Mouse (Mus musculus): ENCODE data around the gene Mep1a. TPM values are rescaled to one million over a fixed set of nuclear protein-coding genes. Genes with fewer than 3 reads are reported as not detected.
A peak's percentile ranks its signal among the peaks of the same experiment; 100 is the strongest.

The Mep1a gene
- polyA plus RNA-seq, 1 experiment from 2014 or later = not detected

GRCm38 (mm10) chr17:43460245-43461181 lies 42.1 kb downstream of the Mep1a start:
- no peak overlapping the region for H3K4me2 ChIP-seq (replicated peaks; ENCODE audit: low read depth, low read length)
- TF ChIP-seq CTCF (IDR thresholded peaks at IDR 0.05) (peak; percentile 96), EP300 (IDR thresholded peaks at IDR 0.05) (no peak)
- H3K27me3 ChIP-seq (replicated peaks; ENCODE audit: insufficient read depth, low read length) = no peaks in the 10 kb centered on the region
- WGBS = 29% methylated on average over 19 of the region's 19 CpGs
- ATAC-seq = peak; percentile 88
- H3K9me3 ChIP-seq (ENCODE audit: low read length) = no peaks in the 10 kb centered on the region
- no peak overlapping the region for H3K9ac ChIP-seq (replicated peaks; ENCODE audit: low read depth)
- no peaks in the 10 kb centered on the region for H3K4me1 ChIP-seq (ENCODE audit: insufficient read depth, low read depth, low read length)
- H3K4me3 ChIP-seq (ENCODE audit: low read depth, low read length) = no peak overlapping the region
- peak; percentile 91 for DNase-seq (ENCODE audit: low spot score)
- no peaks in the 10 kb centered on the region for H3K36me3 ChIP-seq (ENCODE audit: insufficient read depth, low read length)
- H3K27ac ChIP-seq (ENCODE audit: low read length) = no peak overlapping the region; the same call in 1 of the 2 replicates

- DNase-seq (ENCODE audit: low spot score) (no peak), ATAC-seq (peak; percentile 15; the same call in 1 of the 2 replicates)
- no peak for TF ChIP-seq EP300 (IDR thresholded peaks at IDR 0.05)
- no peak for TF ChIP-seq CTCF (IDR thresholded peaks at IDR 0.05)
- Histone ChIP-seq H3K9ac (replicated peaks; ENCODE audit: low read depth) (no peak overlapping the region), H3K4me3 (ENCODE audit: low read depth, low read length) (no peak overlapping the region), H3K36me3 (ENCODE audit: insufficient read depth, low read length) (peaks cover 3% of the 10 kb centered on the region; the same call in 1 of the 2 replicates), H3K4me2 (replicated peaks; ENCODE audit: low read depth, low read length) (no peak overlapping the region), H3K27ac (ENCODE audit: low read length) (no peak overlapping the region), H3K9me3 (ENCODE audit: low read length) (no peaks in the 10 kb centered on the region), H3K27me3 (replicated peaks; ENCODE audit: insufficient read depth, low read length) (no peaks in the 10 kb centered on the region), H3K4me1 (ENCODE audit: insufficient read depth, low read depth, low read length) (no peaks in the 10 kb centered on the region)
- 56% methylated on average over 12 of the region's 12 CpGs for WGBS
Measured at GRCm38 (mm10) chr17:43459737-43460230, 42.8 kb downstream of the Mep1a start.

- Histone ChIP-seq H3K4me3 (ENCODE audit: low read depth, low read length) (no peak overlapping the region), H3K4me2 (replicated peaks; ENCODE audit: low read depth, low read length) (no peak overlapping the region), H3K27me3 (replicated peaks; ENCODE audit: insufficient read depth, low read length) (no peaks in the 10 kb centered on the region), H3K9ac (replicated peaks; ENCODE audit: low read depth) (no peak overlapping the region), H3K9me3 (ENCODE audit: low read length) (no peaks in the 10 kb centered on the region), H3K27ac (ENCODE audit: low read length) (no peak overlapping the region), H3K36me3 (ENCODE audit: insufficient read depth, low read length) (peaks cover 3% of the 10 kb centered on the region; the same call in 1 of the 2 replicates), H3K4me1 (ENCODE audit: insufficient read depth, low read depth, low read length) (no peaks in the 10 kb centered on the region)
- peak; percentile 82 for TF ChIP-seq CTCF (IDR thresholded peaks at IDR 0.05)
- TF ChIP-seq EP300 (IDR thresholded peaks at IDR 0.05) = no peak
- DNase-seq (ENCODE audit: low spot score) (peak; percentile 93), ATAC-seq (peak; percentile 66)
- 7% methylated on average over 9 of the region's 9 CpGs for WGBS
Measured at GRCm38 (mm10) chr17:43458598-43458997, 44.0 kb downstream of the Mep1a start.

- ATAC-seq (no peak), DNase-seq (ENCODE audit: low spot score) (no peak)
- WGBS = 57% methylated on average over 1 of the region's 1 CpGs
- H3K36me3 ChIP-seq (ENCODE audit: insufficient read depth, low read length) = peaks cover 23% of the 10 kb centered on the region
- no peak overlapping the region for H3K9ac ChIP-seq (replicated peaks; ENCODE audit: low read depth)
- no peak overlapping the region for H3K4me2 ChIP-seq (replicated peaks; ENCODE audit: low read depth, low read length)
- H3K9me3 ChIP-seq (ENCODE audit: low read length) = no peaks in the 10 kb centered on the region
- H3K27ac ChIP-seq (ENCODE audit: low read length) = no peak overlapping the region
- TF ChIP-seq EP300 (IDR thresholded peaks at IDR 0.05) (no peak), CTCF (IDR thresholded peaks at IDR 0.05) (no peak)
- no peaks in the 10 kb centered on the region for H3K27me3 ChIP-seq (replicated peaks; ENCODE audit: insufficient read depth, low read length)
- H3K4me3 ChIP-seq (ENCODE audit: low read depth, low read length) = no peak overlapping the region
- H3K4me1 ChIP-seq (ENCODE audit: insufficient read depth, low read depth, low read length) = no peaks in the 10 kb centered on the region
Measured at GRCm38 (mm10) chr17:43451216-43451615, 51.4 kb downstream of the Mep1a start.

- Histone ChIP-seq H3K36me3 (ENCODE audit: insufficient read depth, low read length) (peaks cover 23% of the 10 kb centered on the region), H3K27me3 (replicated peaks; ENCODE audit: insufficient read depth, low read length) (no peaks in the 10 kb centered on the region), H3K9me3 (ENCODE audit: low read length) (no peaks in the 10 kb centered on the region), H3K4me2 (replicated peaks; ENCODE audit: low read depth, low read length) (no peak overlapping the region), H3K4me1 (ENCODE audit: insufficient read depth, low read depth, low read length) (no peaks in the 10 kb centered on the region), H3K4me3 (ENCODE audit: low read depth, low read length) (no peak overlapping the region), H3K9ac (replicated peaks; ENCODE audit: low read depth) (no peak overlapping the region), H3K27ac (ENCODE audit: low read length) (no peak overlapping the region)
- TF ChIP-seq CTCF (IDR thresholded peaks at IDR 0.05) (no peak), EP300 (IDR thresholded peaks at IDR 0.05) (no peak)
- DNase-seq (ENCODE audit: low spot score) (peak; percentile 17), ATAC-seq (0 out of 2 replicates have a peak, but pooled peaks have one; percentile 26)
- 62% methylated on average over 8 of the region's 8 CpGs for WGBS
Measured at GRCm38 (mm10) chr17:43434485-43434884, 68.1 kb downstream of the Mep1a start.

- Histone ChIP-seq H3K9ac (replicated peaks; ENCODE audit: low read depth) (no peak overlapping the region), H3K4me3 (ENCODE audit: low read depth, low read length) (no peak overlapping the region), H3K27ac (ENCODE audit: low read length) (no peak overlapping the region), H3K4me1 (ENCODE audit: insufficient read depth, low read depth, low read length) (no peaks in the 10 kb centered on the region), H3K4me2 (replicated peaks; ENCODE audit: low read depth, low read length) (no peak overlapping the region), H3K27me3 (replicated peaks; ENCODE audit: insufficient read depth, low read length) (no peaks in the 10 kb centered on the region), H3K9me3 (ENCODE audit: low read length) (no peaks in the 10 kb centered on the region), H3K36me3 (ENCODE audit: insufficient read depth, low read length) (peaks cover 22% of the 10 kb centered on the region)
- TF ChIP-seq CTCF (IDR thresholded peaks at IDR 0.05) (no peak), EP300 (IDR thresholded peaks at IDR 0.05) (no peak)
- 19% methylated on average over 5 of the region's 5 CpGs for WGBS
- no peak for ATAC-seq
- DNase-seq (ENCODE audit: low spot score) = no peak
Measured at GRCm38 (mm10) chr17:43431692-43432091, 70.9 kb downstream of the Mep1a start.

Other genes starting within 250 kb of the Mep1a start
- not detected in 2 replicates for gene Adgrf1, start 232.5 kb downstream of the Mep1a start, polyA plus RNA-seq (2015; fragmentation: Nextera tagmentation; extraction: Ambion mirVana)
- gene Adgrf5, start 142.4 kb downstream of the Mep1a start, polyA plus RNA-seq (2015; fragmentation: Nextera tagmentation; extraction: Ambion mirVana) = 51.1 and 68.6 TPM in 2 replicates
- 1.3 and 2.1 TPM in 2 replicates for gene Ankrd66, start 40.8 kb upstream of the Mep1a start, polyA plus RNA-seq (2015; fragmentation: Nextera tagmentation; extraction: Ambion mirVana)
- gene Pla2g7, start 65.3 kb upstream of the Mep1a start, polyA plus RNA-seq (2015; fragmentation: Nextera tagmentation; extraction: Ambion mirVana) = 13.9 and 15.8 TPM in 2 replicates
- 0.01 TPM in 1 of 2 replicates, not detected in the other for gene Tdrd6, start 127.5 kb upstream of the Mep1a start, polyA plus RNA-seq (2015; fragmentation: Nextera tagmentation; extraction: Ambion mirVana)
- gene Slc25a27, start 164.4 kb upstream of the Mep1a start, polyA plus RNA-seq (2015; fragmentation: Nextera tagmentation; extraction: Ambion mirVana) = 12.0 and 15.3 TPM in 2 replicates
- gene Cyp39a1, start 164.6 kb upstream of the Mep1a start, polyA plus RNA-seq (2015; fragmentation: Nextera tagmentation; extraction: Ambion mirVana) = 26.1 and 31.1 TPM in 2 replicates